Mouse (Mus musculus) frontal cortex, adult 2 months (tissue): ENCODE measurements at regions not wholly inside any gene's neighbourhood (a gene's known extent, or its start where the extent isn't known, plus 50 kb on each side); places are given as distances from the start of the nearest gene placed in this dataset.

Experiments
- DNase-seq, 2 experiments: peaks; one replicate each; pipeline ENCODE4 v3.0.0; 2022; ENCODE audit warnings: low spot score in 1 of 2; ENCODE audit errors: extremely low spot score in 1 of 2

- no peak for DNase-seq
These were observed 542.0 kb upstream of the C030005K15Rik start for GRCm38 (mm10) chr10:98268511-98268910.

- DNase-seq: no peak
These were observed 565.1 kb upstream of the C030005K15Rik start for GRCm38 (mm10) chr10:98291617-98292016.

- DNase-seq: no peak
These were observed 565.6 kb upstream of the C030005K15Rik start for GRCm38 (mm10) chr10:98292140-98292539.

GRCm38 (mm10) chr10:98305667-98306066, 579.1 kb upstream of the C030005K15Rik start:
- no peak for DNase-seq

GRCm38 (mm10) chr10:98309667-98310066, 583.1 kb upstream of the C030005K15Rik start:
- peak; percentile 3 to 26 for DNase-seq

- no peak for DNase-seq
These were observed 584.8 kb upstream of the C030005K15Rik start for GRCm38 (mm10) chr10:98311403-98311802.

GRCm38 (mm10) chr10:98318416-98318815, 591.9 kb upstream of the C030005K15Rik start:
- no peak for DNase-seq

- no peak for DNase-seq
These were observed 590.4 kb upstream of the Atp2b1 start for GRCm38 (mm10) chr10:98323846-98324245.

GRCm38 (mm10) chr10:98324591-98324990, 589.6 kb upstream of the Atp2b1 start:
- DNase-seq: no peak

GRCm38 (mm10) chr10:98325720-98326119, 588.5 kb upstream of the Atp2b1 start:
- DNase-seq: no peak

GRCm38 (mm10) chr10:98332682-98333081, 581.5 kb upstream of the Atp2b1 start:
- DNase-seq: no peak

- DNase-seq: peak in 1 of 2 experiments; percentile 16
These were observed 580.7 kb upstream of the Atp2b1 start for GRCm38 (mm10) chr10:98333411-98334067.

- peak in 1 of 2 experiments; percentile 68 for DNase-seq
These were observed 570.4 kb upstream of the Atp2b1 start for GRCm38 (mm10) chr10:98343827-98344226.

- DNase-seq: peak; percentile 13 to 57
These were observed 564.7 kb upstream of the Atp2b1 start for GRCm38 (mm10) chr10:98349466-98349865.

GRCm38 (mm10) chr10:98350318-98350926, 563.8 kb upstream of the Atp2b1 start:
- no peak for DNase-seq

- no peak for DNase-seq
These were observed 562.1 kb upstream of the Atp2b1 start for GRCm38 (mm10) chr10:98352061-98352460.

GRCm38 (mm10) chr10:98354486-98354885, 559.7 kb upstream of the Atp2b1 start:
- DNase-seq: no peak

- DNase-seq: peak in 1 of 2 experiments; percentile 44
These were observed 549.6 kb upstream of the Atp2b1 start for GRCm38 (mm10) chr10:98364604-98365003.

- DNase-seq: no peak
These were observed 541.6 kb upstream of the Atp2b1 start for GRCm38 (mm10) chr10:98372561-98372960.

- DNase-seq: no peak
These were observed 540.9 kb upstream of the Atp2b1 start for GRCm38 (mm10) chr10:98373314-98373713.

GRCm38 (mm10) chr10:98374684-98375083, 539.5 kb upstream of the Atp2b1 start:
- no peak for DNase-seq

- no peak for DNase-seq
These were observed 525.7 kb upstream of the Atp2b1 start for GRCm38 (mm10) chr10:98388543-98388942.
